Mouse (Mus musculus): ENCODE measurements around the gene Pigg.

DNA sequence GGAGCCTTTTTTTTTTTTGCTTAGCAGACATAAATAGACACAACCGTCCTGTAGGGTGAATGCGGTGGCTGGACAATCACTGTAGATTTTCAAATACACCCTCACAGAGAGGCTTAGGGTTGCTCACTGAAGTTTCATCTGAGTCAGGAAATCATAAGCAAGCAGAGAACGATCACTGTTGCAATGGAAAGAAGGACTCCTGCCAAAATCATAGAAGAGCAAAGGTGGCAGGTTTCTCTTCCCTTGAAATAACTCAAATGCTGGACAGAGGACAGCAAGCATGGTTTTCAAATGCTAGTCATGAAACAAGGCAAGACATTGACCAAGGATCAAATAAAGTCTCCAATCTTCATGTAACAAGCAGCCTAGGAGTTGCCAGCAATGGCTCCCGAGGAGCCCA lies 65.9 kb downstream of the Pigg start:
- TF ChIP-seq POLR2A (IDR thresholded peaks at IDR 0.05; ENCODE audit: insufficient read depth, low read length) (no peak), CTCF (IDR thresholded peaks at IDR 0.05; ENCODE audit: low read depth, low read length) (no peak)

Measured in ES-Bruce4 (cell line).